Mouse (Mus musculus): ENCODE results near the gene Nlrp6. TPM values are rescaled to one million over a fixed set of nuclear protein-coding genes. Genes with fewer than 3 reads are reported as not detected.
"Not testable (repeated sequence)": the region's sequence is repeated elsewhere in the genome, so short reads cannot be mapped to it uniquely, and the experiment has no call there.

Nlrp6 gene
- polyA plus RNA-seq, 1 experiment from 2014 or later: 0.07 TPM

GRCm38 (mm10) chr7:140971479-140972171, 50.9 kb downstream of the Nlrp6 start:
- peaks cover 52% of the 10 kb centered on the region for H3K4me1 ChIP-seq
- H3K36me3 ChIP-seq: no peaks in the 10 kb centered on the region
- WGBS: 86% methylated on average over 8 of the region's 8 CpGs
- H3K27ac ChIP-seq (replicated peaks): no peak overlapping the region; the same call in 1 of the 2 replicates
- no peaks in the 10 kb centered on the region for H3K9me3 ChIP-seq (replicated peaks)
- peaks cover 27% of the 10 kb centered on the region; the same call in 1 of the 2 replicates for H3K27me3 ChIP-seq (ENCODE audit: low read depth, poor library complexity, severe bottlenecking)
- H3K4me3 ChIP-seq: no peak overlapping the region
- no peak for DNase-seq (ENCODE audit: low spot score)

DNA sequence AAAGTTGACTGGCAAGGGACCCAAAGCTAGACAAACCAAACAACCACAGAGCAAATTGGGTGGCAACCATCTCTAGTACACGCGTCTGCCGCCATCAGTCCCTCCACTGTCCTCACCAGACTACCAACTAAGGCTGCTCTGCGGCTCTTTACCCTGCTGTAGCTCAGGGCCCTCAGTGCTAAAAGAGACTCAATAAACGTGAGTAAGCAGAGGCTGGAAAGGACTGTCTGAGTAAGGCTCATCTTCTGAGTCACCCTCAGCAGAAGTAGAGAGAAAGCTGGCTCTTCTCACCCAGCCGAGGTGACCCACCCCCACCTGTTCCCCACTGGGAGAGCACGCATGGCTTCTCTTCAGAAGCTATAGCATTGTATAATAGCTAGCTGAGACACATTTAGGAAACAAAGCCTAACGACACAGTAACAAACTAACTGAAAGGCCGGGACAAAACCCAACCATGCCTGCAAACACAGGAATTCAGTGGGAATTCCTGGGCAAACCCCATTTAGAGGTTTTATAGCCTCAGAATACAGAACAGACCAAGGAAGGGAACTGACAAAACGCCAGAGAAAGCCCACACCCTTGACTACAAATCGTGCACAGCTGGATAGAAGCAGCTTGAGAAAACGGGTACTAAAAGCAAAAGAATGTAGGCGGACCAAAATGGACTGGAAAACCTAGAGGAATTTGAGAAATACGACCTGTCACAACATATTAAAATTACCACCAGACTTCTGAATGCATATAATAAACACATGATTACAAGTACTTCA, 52.9 kb downstream of the Nlrp6 start:
- Histone ChIP-seq H3K27me3 (ENCODE audit: low read depth, poor library complexity, severe bottlenecking) (peaks cover 16% of the 10 kb centered on the region; the same call in 1 of the 2 replicates), H3K4me1 (peaks cover 39% of the 10 kb centered on the region), H3K27ac (replicated peaks) (no peak overlapping the region), H3K4me3 (no peak overlapping the region), H3K36me3 (no peaks in the 10 kb centered on the region), H3K9me3 (replicated peaks) (no peaks in the 10 kb centered on the region)
- WGBS: 29% methylated on average over 14 of the region's 14 CpGs
- no peak for DNase-seq (ENCODE audit: low spot score)

DNA sequence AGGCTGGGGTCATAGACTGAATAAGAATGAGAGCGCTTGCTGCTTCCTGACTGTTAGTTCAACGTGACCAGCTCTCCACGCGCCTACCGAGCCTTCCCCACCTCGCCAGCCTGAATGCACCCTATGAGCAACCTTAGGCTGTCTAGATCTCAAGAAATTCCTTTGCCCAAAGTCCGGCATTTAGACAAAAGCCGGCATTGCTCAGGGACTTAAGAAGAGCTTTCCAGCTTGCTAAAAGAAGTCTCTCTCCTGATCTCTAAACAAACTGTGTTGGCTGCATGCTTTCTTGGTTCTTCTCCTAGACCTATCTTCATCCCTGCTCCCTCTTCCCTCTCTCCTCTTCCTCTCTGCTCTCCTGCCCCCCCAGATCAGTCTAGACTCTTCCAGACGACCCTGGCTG, 54.2 kb downstream of the Nlrp6 start:
- no peak for DNase-seq (ENCODE audit: low spot score)
- WGBS: 9% methylated on average over 9 of the region's 9 CpGs
- 0 out of 2 replicates have a peak overlapping the region, but pooled peaks have one; percentile 28 for H3K27ac ChIP-seq (replicated peaks)

DNA sequence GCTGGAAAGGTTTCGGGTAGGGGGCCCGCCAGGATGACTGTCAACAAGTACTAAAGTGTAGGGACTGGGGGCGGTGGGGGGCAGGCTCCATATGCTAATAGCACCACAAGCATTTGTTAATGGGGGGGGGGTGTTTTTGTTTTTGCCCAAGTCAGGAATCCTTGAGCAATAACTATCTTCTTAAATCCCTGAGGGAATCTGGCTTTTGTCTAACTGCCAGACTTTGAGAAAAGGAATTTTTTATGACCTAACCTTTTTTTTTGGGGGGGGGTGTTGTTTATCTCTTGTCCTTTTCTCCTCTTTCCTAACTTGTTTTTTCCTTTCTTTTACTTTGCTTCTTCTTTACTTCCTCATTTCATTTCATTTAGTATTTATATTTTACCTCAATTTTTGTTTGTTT, 54.8 kb downstream of the Nlrp6 start:
- Histone ChIP-seq H3K4me1 (peaks cover 32% of the 10 kb centered on the region), H3K36me3 (no peaks in the 10 kb centered on the region), H3K9me3 (replicated peaks) (no peaks in the 10 kb centered on the region), H3K4me3 (no peak overlapping the region), H3K27ac (replicated peaks) (0 out of 2 replicates have a peak overlapping the region, but pooled peaks have one; percentile 28), H3K27me3 (ENCODE audit: low read depth, poor library complexity, severe bottlenecking) (no peaks in the 10 kb centered on the region)
- WGBS: 21% methylated on average over 3 of the region's 3 CpGs
- no peak for DNase-seq (ENCODE audit: low spot score)

More for the DNA sequence above, 54.2 kb downstream of the Nlrp6 start:
- Histone ChIP-seq H3K4me3 (no peak overlapping the region), H3K9me3 (replicated peaks) (no peaks in the 10 kb centered on the region), H3K4me1 (peaks cover 32% of the 10 kb centered on the region), H3K36me3 (no peaks in the 10 kb centered on the region), H3K27me3 (ENCODE audit: low read depth, poor library complexity, severe bottlenecking) (peaks cover 4% of the 10 kb centered on the region; the same call in 1 of the 2 replicates)

GRCm38 (mm10) chr7:140976720-140977119, 56.0 kb downstream of the Nlrp6 start:
- H3K27ac ChIP-seq (replicated peaks); H3K36me3 ChIP-seq; DNase-seq (ENCODE audit: low spot score); H3K9me3 ChIP-seq (replicated peaks); H3K27me3 ChIP-seq (ENCODE audit: low read depth, poor library complexity, severe bottlenecking); H3K4me3 ChIP-seq: not testable (repeated sequence)
- H3K4me1 ChIP-seq: peaks cover 22% of the 10 kb centered on the region
- 88% methylated on average over 9 of the region's 9 CpGs for WGBS

Other genes with a start within 250 kb of the Nlrp6 start
- not detected in 2 replicates for gene Olfr45, start 239.0 kb upstream of the Nlrp6 start, polyA plus RNA-seq (2016; fragmentation: Nextera tagmentation; extraction: Ambion mirVana)
- gene Olfr541, start 223.6 kb upstream of the Nlrp6 start, polyA plus RNA-seq (2016; fragmentation: Nextera tagmentation; extraction: Ambion mirVana): not detected in 2 replicates
- not detected in 2 replicates for gene Cyp2e1, start 157.2 kb upstream of the Nlrp6 start, polyA plus RNA-seq (2016; fragmentation: Nextera tagmentation; extraction: Ambion mirVana)
- 0.12 TPM in 1 of 2 replicates, not detected in the other for gene Syce1, start 133.1 kb upstream of the Nlrp6 start, polyA plus RNA-seq (2016; fragmentation: Nextera tagmentation; extraction: Ambion mirVana)
- gene Zfp941, start 98.7 kb upstream of the Nlrp6 start, polyA plus RNA-seq (2016; fragmentation: Nextera tagmentation; extraction: Ambion mirVana): 3.0 and 5.6 TPM in 2 replicates
- 0.39 and 0.55 TPM in 2 replicates for gene Urah, start 85.9 kb upstream of the Nlrp6 start, polyA plus RNA-seq (2016; fragmentation: Nextera tagmentation; extraction: Ambion mirVana)
- not detected in 2 replicates for gene Scgb1c1, start 75.4 kb upstream of the Nlrp6 start, polyA plus RNA-seq (2016; fragmentation: Nextera tagmentation; extraction: Ambion mirVana)
- not detected in 2 replicates for gene Odf3, start 73.1 kb upstream of the Nlrp6 start, polyA plus RNA-seq (2016; fragmentation: Nextera tagmentation; extraction: Ambion mirVana)
- gene Gm45785, start 64.6 kb upstream of the Nlrp6 start, polyA plus RNA-seq (2016; fragmentation: Nextera tagmentation; extraction: Ambion mirVana): not detected in 2 replicates
- gene Ric8a, start 63.9 kb upstream of the Nlrp6 start, polyA plus RNA-seq (2016; fragmentation: Nextera tagmentation; extraction: Ambion mirVana): 54.3 and 71.1 TPM in 2 replicates
- gene Bet1l, start 63.3 kb upstream of the Nlrp6 start, polyA plus RNA-seq (2016; fragmentation: Nextera tagmentation; extraction: Ambion mirVana): 20.1 and 25.9 TPM in 2 replicates
- gene Psmd13, start 38.9 kb upstream of the Nlrp6 start, polyA plus RNA-seq (2016; fragmentation: Nextera tagmentation; extraction: Ambion mirVana): 343 and 348 TPM in 2 replicates
- gene Sirt3, start 38.6 kb upstream of the Nlrp6 start, polyA plus RNA-seq (2016; fragmentation: Nextera tagmentation; extraction: Ambion mirVana): 29.2 and 31.8 TPM in 2 replicates
- gene Cox8b, start 20.5 kb upstream of the Nlrp6 start, polyA plus RNA-seq (2016; fragmentation: Nextera tagmentation; extraction: Ambion mirVana): not detected in 2 replicates
- gene Pgghg, start 20.5 kb downstream of the Nlrp6 start, polyA plus RNA-seq (2016; fragmentation: Nextera tagmentation; extraction: Ambion mirVana): 15.4 and 17.1 TPM in 2 replicates
- 1.2 and 1.3 TPM in 2 replicates for gene Ifitm5, start 29.4 kb downstream of the Nlrp6 start, polyA plus RNA-seq (2016; fragmentation: Nextera tagmentation; extraction: Ambion mirVana)
- 0.42 TPM in 1 of 2 replicates, not detected in the other for gene Gm45717, start 35.0 kb downstream of the Nlrp6 start, polyA plus RNA-seq (2016; fragmentation: Nextera tagmentation; extraction: Ambion mirVana)
- 305 and 352 TPM in 2 replicates for gene Ifitm2, start 35.1 kb downstream of the Nlrp6 start, polyA plus RNA-seq (2016; fragmentation: Nextera tagmentation; extraction: Ambion mirVana)
- 6.3 and 8.4 TPM in 2 replicates for gene Ifitm1, start 46.3 kb downstream of the Nlrp6 start, polyA plus RNA-seq (2016; fragmentation: Nextera tagmentation; extraction: Ambion mirVana)
- 13.7 and 16.8 TPM in 2 replicates for gene Ifitm3, start 89.9 kb downstream of the Nlrp6 start, polyA plus RNA-seq (2016; fragmentation: Nextera tagmentation; extraction: Ambion mirVana)
- gene Ifitm6, start 97.0 kb downstream of the Nlrp6 start, polyA plus RNA-seq (2016; fragmentation: Nextera tagmentation; extraction: Ambion mirVana): 0.21 TPM in 1 of 2 replicates, not detected in the other
- gene Gm17387, start 108.2 kb downstream of the Nlrp6 start, polyA plus RNA-seq (2016; fragmentation: Nextera tagmentation; extraction: Ambion mirVana): not detected in 2 replicates
- 26.8 and 29.4 TPM in 2 replicates for gene B4galnt4, start 140.2 kb downstream of the Nlrp6 start, polyA plus RNA-seq (2016; fragmentation: Nextera tagmentation; extraction: Ambion mirVana)
- 1.8 and 2.0 TPM in 2 replicates for gene Pkp3, start 157.3 kb downstream of the Nlrp6 start, polyA plus RNA-seq (2016; fragmentation: Nextera tagmentation; extraction: Ambion mirVana)
- gene Sigirr, start 179.7 kb downstream of the Nlrp6 start, polyA plus RNA-seq (2016; fragmentation: Nextera tagmentation; extraction: Ambion mirVana): 2.3 and 2.5 TPM in 2 replicates
- 0.07 and 0.16 TPM in 2 replicates for gene Ano9, start 196.9 kb downstream of the Nlrp6 start, polyA plus RNA-seq (2016; fragmentation: Nextera tagmentation; extraction: Ambion mirVana)
- gene Ptdss2, start 201.5 kb downstream of the Nlrp6 start, polyA plus RNA-seq (2016; fragmentation: Nextera tagmentation; extraction: Ambion mirVana): 86.5 and 94.7 TPM in 2 replicates